Mouse (Mus musculus): ENCODE results near the gene Ncf2.

GRCm38 (mm10) chr1:152807619-152808391 is 7.8 kb downstream of the Ncf2 start:
- TF ChIP-seq CTCF (IDR thresholded peaks at IDR 0.05; ENCODE audit: control insufficient read depth, insufficient read depth, insufficient read length): no peak
- no peak for TF ChIP-seq MAX (IDR thresholded peaks at IDR 0.05)
- TF ChIP-seq USF1 (IDR thresholded peaks at IDR 0.05; ENCODE audit: low read depth): no peak

All from C2C12 (cell line).